27 mouse cellular contexts compared by ENCODE assay signal in the genomic region with DNA sequence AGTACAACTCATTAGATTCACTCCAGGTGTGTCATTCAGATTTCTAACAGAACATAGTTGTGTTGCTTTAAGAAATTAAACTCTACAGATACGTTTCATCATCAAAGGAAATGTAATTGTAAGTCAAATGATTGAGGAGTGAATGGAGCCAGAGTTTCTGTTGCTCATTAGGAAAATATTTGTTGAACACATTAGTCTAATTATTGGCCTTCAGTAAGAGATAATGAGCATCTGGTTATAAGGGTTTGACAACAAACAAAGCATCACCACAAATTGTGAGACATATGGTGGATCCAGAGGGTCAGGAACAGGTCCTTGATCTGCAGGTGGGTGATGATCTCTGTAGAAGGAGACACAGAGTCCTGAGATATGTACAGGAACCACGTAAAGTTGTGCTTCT.
"Had no signal": no experiment of that assay in that cellular context is flagged by ENCODE, and none has a peak within 500 bp of the region (broad histone marks: within the 10 kb centered on the region; RNA-seq: fewer than 3 reads in every experiment).

No protein-coding gene starts in this region.

- H3K27ac ChIP-seq: embryonic facial prominence, embryonic 10.5 days; embryonic facial prominence, embryonic 12.5 days; embryonic facial prominence, embryonic 13.5 days; embryonic facial prominence, embryonic 15.5 days; forebrain, embryonic 10.5 days; forebrain, embryonic 12.5 days; forebrain, embryonic 13.5 days; forebrain, embryonic 15.5 days; gastrocnemius, adult 2 months; heart, adult 2 months had no signal

- H3K4me3 ChIP-seq: embryonic facial prominence, embryonic 10.5 days; embryonic facial prominence, embryonic 12.5 days; embryonic facial prominence, embryonic 13.5 days; embryonic facial prominence, embryonic 15.5 days; erythroblast, embryonic 14.5 days; forebrain, embryonic 10.5 days; forebrain, embryonic 12.5 days; forebrain, embryonic 13.5 days; forebrain, embryonic 15.5 days; gastrocnemius, adult 2 months; heart, adult 2 months had no signal

- H3K9me3 ChIP-seq: embryonic facial prominence, embryonic 10.5 days; embryonic facial prominence, embryonic 12.5 days; embryonic facial prominence, embryonic 13.5 days; embryonic facial prominence, embryonic 15.5 days; forebrain, embryonic 10.5 days; forebrain, embryonic 12.5 days; forebrain, embryonic 13.5 days; forebrain, embryonic 15.5 days had no signal

- H3K4me2 ChIP-seq: embryonic facial prominence, embryonic 12.5 days; embryonic facial prominence, embryonic 13.5 days; embryonic facial prominence, embryonic 15.5 days; forebrain, embryonic 12.5 days; forebrain, embryonic 13.5 days; forebrain, embryonic 15.5 days had no signal

- ATAC-seq: forebrain, embryonic 13.5 days; forebrain, embryonic 14.5 days; forebrain, embryonic 15.5 days; forebrain, embryonic 16.5 days; forebrain, postnatal 0 days had no signal

- H3K27me3 ChIP-seq: embryonic facial prominence, embryonic 12.5 days; embryonic facial prominence, embryonic 13.5 days; embryonic facial prominence, embryonic 15.5 days; forebrain, embryonic 12.5 days; forebrain, embryonic 13.5 days; forebrain, embryonic 15.5 days had no signal

- H3K4me1 ChIP-seq: embryonic facial prominence, embryonic 10.5 days; embryonic facial prominence, embryonic 12.5 days; embryonic facial prominence, embryonic 13.5 days; embryonic facial prominence, embryonic 15.5 days; forebrain, embryonic 10.5 days; forebrain, embryonic 12.5 days; forebrain, embryonic 13.5 days; forebrain, embryonic 15.5 days had no signal

- DNase-seq: cerebellum, adult 9-10 months; cerebellum, adult 9-11 months; cerebellum, postnatal 10 days; cerebellum, postnatal 14 days; cerebellum, postnatal 25 days; cerebellum, postnatal 36 days; embryo, embryonic 11 days; forebrain, postnatal 0 days; gastrocnemius, adult 2 months; gastrocnemius, postnatal 10 days; gastrocnemius, postnatal 14 days; gastrocnemius, postnatal 25 days; gastrocnemius, postnatal 36 days; heart, adult 11 months; heart, adult 18-20 months; heart, adult 2 months had no signal

- H3K9ac ChIP-seq: embryonic facial prominence, embryonic 12.5 days; embryonic facial prominence, embryonic 13.5 days; embryonic facial prominence, embryonic 15.5 days; forebrain, embryonic 12.5 days; forebrain, embryonic 13.5 days; forebrain, embryonic 15.5 days; forebrain, postnatal 0 days had no signal

- H3K36me3 ChIP-seq: embryonic facial prominence, embryonic 10.5 days; embryonic facial prominence, embryonic 12.5 days; embryonic facial prominence, embryonic 13.5 days; embryonic facial prominence, embryonic 15.5 days; forebrain, embryonic 10.5 days; forebrain, embryonic 12.5 days; forebrain, embryonic 15.5 days had no signal
